Mouse (Mus musculus): ENCODE measurements at regions not wholly inside any gene's neighbourhood (a gene's known extent, or its start where the extent isn't known, plus 50 kb on each side); places are given as distances from the start of the nearest gene placed in this dataset.

- no peak for DNase-seq
- intact Hi-C loops (cut with DNase I) = no loop called here
Measured at GRCm38 (mm10) chr1:88623040-88623439, 79.0 kb downstream of the Arl4c start.

- intact Hi-C loops (cut with DNase I) = no loop called here
- DNase-seq = no peak
Measured at GRCm38 (mm10) chr1:88622356-88622755, 79.7 kb downstream of the Arl4c start.

- no peak for DNase-seq
- intact Hi-C loops (cut with DNase I) = no loop called here
Measured at GRCm38 (mm10) chr1:88621214-88621613, 80.8 kb downstream of the Arl4c start.

GRCm38 (mm10) chr1:88613007-88613406, 89.0 kb downstream of the Arl4c start:
- intact Hi-C loops (cut with DNase I) = no loop called here
- no peak for DNase-seq

- intact Hi-C loops (cut with DNase I) = no loop called here
- no peak for DNase-seq
Measured at GRCm38 (mm10) chr1:88611241-88611640, 90.8 kb downstream of the Arl4c start.

GRCm38 (mm10) chr1:88610810-88611209, 91.2 kb downstream of the Arl4c start:
- intact Hi-C loops (cut with DNase I) = no loop called here
- no peak for DNase-seq

GRCm38 (mm10) chr1:88608826-88609225, 93.2 kb downstream of the Arl4c start:
- intact Hi-C loops (cut with DNase I) = no loop called here
- DNase-seq = no peak

GRCm38 (mm10) chr1:88608236-88608635, 93.8 kb downstream of the Arl4c start:
- intact Hi-C loops (cut with DNase I) = no loop called here
- no peak for DNase-seq

- no peak for DNase-seq
- intact Hi-C loops (cut with DNase I) = no loop called here
Measured at GRCm38 (mm10) chr1:88605616-88606190, 95.8 kb upstream of the Glrp1 start.

GRCm38 (mm10) chr1:88602241-88602640, 92.4 kb upstream of the Glrp1 start:
- DNase-seq = no peak
- intact Hi-C loops (cut with DNase I) = no loop called here

GRCm38 (mm10) chr1:88601801-88602200, 91.9 kb upstream of the Glrp1 start:
- intact Hi-C loops (cut with DNase I) = no loop called here

GRCm38 (mm10) chr1:88600145-88600544, 90.3 kb upstream of the Glrp1 start:
- intact Hi-C loops (cut with DNase I) = no loop called here
- no peak for DNase-seq

More at GRCm38 (mm10) chr1:88601801-88602200, 91.9 kb upstream of the Glrp1 start:
- DNase-seq = no peak

- intact Hi-C loops (cut with DNase I) = no loop called here
- no peak for DNase-seq
Measured at GRCm38 (mm10) chr1:88594484-88595254, 84.8 kb upstream of the Glrp1 start.

GRCm38 (mm10) chr1:88592036-88592435, 82.2 kb upstream of the Glrp1 start:
- intact Hi-C loops (cut with DNase I) = no loop called here

GRCm38 (mm10) chr1:88590802-88591380, 81.0 kb upstream of the Glrp1 start:
- intact Hi-C loops (cut with DNase I) = no loop called here
- DNase-seq = no peak

More at GRCm38 (mm10) chr1:88592036-88592435, 82.2 kb upstream of the Glrp1 start:
- DNase-seq = no peak

- DNase-seq = no peak
- intact Hi-C loops (cut with DNase I) = no loop called here
Measured at GRCm38 (mm10) chr1:88588747-88589146, 78.9 kb upstream of the Glrp1 start.

GRCm38 (mm10) chr1:88586823-88587820, 77.3 kb upstream of the Glrp1 start:
- intact Hi-C loops (cut with DNase I) = no loop called here
- no peak for DNase-seq

- intact Hi-C loops (cut with DNase I) = no loop called here
- DNase-seq = no peak
Measured at GRCm38 (mm10) chr1:88586128-88586527, 76.3 kb upstream of the Glrp1 start.

GRCm38 (mm10) chr1:88584515-88585033, 74.7 kb upstream of the Glrp1 start:
- intact Hi-C loops (cut with DNase I) = no loop called here
- no peak for DNase-seq

- no peak for DNase-seq
- intact Hi-C loops (cut with DNase I) = no loop called here
Measured at GRCm38 (mm10) chr1:88578231-88578620, 68.4 kb upstream of the Glrp1 start.

Measured in gastrocnemius, postnatal 36 days (tissue).